Mouse (Mus musculus): ENCODE measurements around the gene AL732309.1.

GRCm38 (mm10) chr2:25211121-25211670 lies 35.5 kb downstream of the AL732309.1 start, which contains the start of gene Nelfb:
- no peak for TF ChIP-seq CTCF (conservative IDR thresholded peaks at IDR 0.05; ENCODE audit: low read length)
- no peak for TF ChIP-seq NANOG (IDR thresholded peaks at IDR 0.05; ENCODE audit: borderline replicate concordance, low read length)
